Mouse (Mus musculus) MEL (cell line): ENCODE results near the gene Plekhg1.

Experiments used
- CTCF ChIP-seq, 3 experiments: IDR thresholded peaks in 2 of 3; conservative IDR thresholded peaks in 1 of 3; 2 replicates each; pipeline ENCODE4 v1.5.1; 2011 to 2012; ENCODE audit warnings: low read length in 3 of 3, low read depth in 2 of 3, mild to moderate bottlenecking in 2 of 3, improper control_type of control experiment in 1 of 3, inconsistent platforms in 1 of 3, mixed read lengths in 1 of 3, moderate library complexity in 1 of 3; ENCODE audit not compliant: control insufficient read depth in 1 of 3, insufficient read depth in 1 of 3, poor library complexity in 1 of 3, severe bottlenecking in 1 of 3
- E2F4 ChIP-seq: IDR thresholded peaks from 2 replicates; pipeline ENCODE4 v1.6.1; 2011; ENCODE audit warnings: low read depth, low read length, improper control_type of control experiment, borderline replicate concordance
- EP300 ChIP-seq, 2 experiments: IDR thresholded peaks; 2 replicates each; pipeline ENCODE4 v1.6.1; 2011; ENCODE audit warnings: improper control_type of control experiment in 2 of 2, low read length in 2 of 2, low read depth in 1 of 2, mild to moderate bottlenecking in 1 of 2
- ETS1 ChIP-seq: IDR thresholded peaks from 2 replicates; pipeline ENCODE4 v1.6.1; 2012; ENCODE audit warnings: low read depth, mild to moderate bottlenecking, inconsistent platforms, low read length, improper control_type of control experiment, moderate library complexity
- GABPA ChIP-seq: IDR thresholded peaks from 2 replicates; pipeline ENCODE4 v1.6.1; 2012; ENCODE audit warnings: low read depth, mild to moderate bottlenecking, inconsistent platforms, low read length, improper control_type of control experiment, moderate library complexity
- KAT2A ChIP-seq: conservative IDR thresholded peaks from 2 replicates; pipeline ENCODE4 v1.6.1; 2012; ENCODE audit warnings: low read depth, low read length, improper control_type of control experiment, inconsistent platforms
- MAZ ChIP-seq: IDR thresholded peaks from 2 replicates; pipeline ENCODE4 v1.6.1; 2012; ENCODE audit warnings: low read depth, mild to moderate bottlenecking, inconsistent platforms, low read length, improper control_type of control experiment
- POLR2A ChIP-seq, 2 experiments: IDR thresholded peaks; 2 replicates each; pipeline ENCODE4 v1.6.1; 2011 to 2012; ENCODE audit warnings: low read length in 2 of 2, mild to moderate bottlenecking in 2 of 2, control low read depth in 1 of 2, improper control_type of control experiment in 1 of 2, low read depth in 1 of 2, moderate library complexity in 1 of 2; ENCODE audit not compliant: control insufficient read depth in 1 of 2, insufficient read depth in 1 of 2, poor library complexity in 1 of 2
- RAD21 ChIP-seq: IDR thresholded peaks from 2 replicates; pipeline ENCODE4 v1.6.1; 2011; ENCODE audit warnings: mild to moderate bottlenecking, low read depth, low read length, improper control_type of control experiment
- USF1 ChIP-seq: IDR thresholded peaks from 2 replicates; pipeline ENCODE4 v1.6.1; 2014; ENCODE audit warnings: low read depth, mild to moderate bottlenecking, inconsistent platforms, low read length, improper control_type of control experiment, moderate library complexity
- ZC3H11A ChIP-seq: IDR thresholded peaks from 2 replicates; pipeline ENCODE4 v1.6.1; 2012; ENCODE audit warnings: low read depth, mild to moderate bottlenecking, inconsistent platforms, low read length, improper control_type of control experiment
- ZKSCAN1 ChIP-seq: IDR thresholded peaks from 2 replicates; pipeline ENCODE4 v1.6.1; 2012; ENCODE audit warnings: low read depth, mild to moderate bottlenecking, inconsistent platforms, low read length, improper control_type of control experiment, moderate library complexity

DNA sequence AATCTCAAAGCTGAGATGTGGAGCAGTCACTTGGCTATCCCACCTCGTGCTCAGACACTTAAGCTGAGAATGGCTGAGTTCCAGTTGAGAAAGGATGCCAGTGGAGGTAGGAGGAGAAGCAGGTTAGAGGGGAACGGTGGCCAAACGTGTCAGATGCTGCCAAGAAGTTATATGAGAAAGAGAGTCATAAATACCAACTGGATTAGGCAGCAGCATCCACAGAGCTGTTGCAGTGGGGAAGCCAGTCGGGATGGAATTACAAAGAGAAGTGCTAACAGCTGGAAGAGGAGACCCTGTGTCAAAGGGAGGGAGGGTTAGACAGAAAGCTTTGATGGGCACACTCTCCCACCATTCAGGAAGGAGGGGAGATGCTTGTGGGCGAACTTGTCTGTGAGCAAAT, 89.3 kb downstream of the Plekhg1 start:
- no peak for TF ChIP-seq EP300 (IDR thresholded peaks at IDR 0.05; ENCODE audit: low read depth in 1 of 2, low read length in 2 of 2)
- no peak for TF ChIP-seq GABPA
- TF ChIP-seq ZC3H11A: no peak
- no peak for TF ChIP-seq KAT2A
- no peak for TF ChIP-seq RAD21
- TF ChIP-seq ETS1: no peak
- TF ChIP-seq POLR2A (IDR thresholded peaks at IDR 0.05; ENCODE audit: control insufficient read depth in 1 of 2, insufficient read depth in 1 of 2, low read depth in 1 of 2, low read length in 2 of 2, poor library complexity in 1 of 2): no peak
- TF ChIP-seq CTCF (IDR thresholded peaks at IDR 0.05 in 2 of 3, conservative IDR thresholded peaks at IDR 0.05 in 1 of 3; ENCODE audit: control insufficient read depth in 1 of 3, insufficient read depth in 1 of 3, low read depth in 2 of 3, low read length in 3 of 3, poor library complexity in 1 of 3, severe bottlenecking in 1 of 3): no peak
- no peak for TF ChIP-seq E2F4
- no peak for TF ChIP-seq USF1
- TF ChIP-seq MAZ: no peak
- TF ChIP-seq ZKSCAN1: no peak
